Mouse (Mus musculus): ENCODE measurements around the gene Rpe.
"Not testable (repeated sequence)": the region's sequence is repeated elsewhere in the genome, so short reads cannot be mapped to it uniquely, and the experiment has no call there.

Gene Rpe

DNA sequence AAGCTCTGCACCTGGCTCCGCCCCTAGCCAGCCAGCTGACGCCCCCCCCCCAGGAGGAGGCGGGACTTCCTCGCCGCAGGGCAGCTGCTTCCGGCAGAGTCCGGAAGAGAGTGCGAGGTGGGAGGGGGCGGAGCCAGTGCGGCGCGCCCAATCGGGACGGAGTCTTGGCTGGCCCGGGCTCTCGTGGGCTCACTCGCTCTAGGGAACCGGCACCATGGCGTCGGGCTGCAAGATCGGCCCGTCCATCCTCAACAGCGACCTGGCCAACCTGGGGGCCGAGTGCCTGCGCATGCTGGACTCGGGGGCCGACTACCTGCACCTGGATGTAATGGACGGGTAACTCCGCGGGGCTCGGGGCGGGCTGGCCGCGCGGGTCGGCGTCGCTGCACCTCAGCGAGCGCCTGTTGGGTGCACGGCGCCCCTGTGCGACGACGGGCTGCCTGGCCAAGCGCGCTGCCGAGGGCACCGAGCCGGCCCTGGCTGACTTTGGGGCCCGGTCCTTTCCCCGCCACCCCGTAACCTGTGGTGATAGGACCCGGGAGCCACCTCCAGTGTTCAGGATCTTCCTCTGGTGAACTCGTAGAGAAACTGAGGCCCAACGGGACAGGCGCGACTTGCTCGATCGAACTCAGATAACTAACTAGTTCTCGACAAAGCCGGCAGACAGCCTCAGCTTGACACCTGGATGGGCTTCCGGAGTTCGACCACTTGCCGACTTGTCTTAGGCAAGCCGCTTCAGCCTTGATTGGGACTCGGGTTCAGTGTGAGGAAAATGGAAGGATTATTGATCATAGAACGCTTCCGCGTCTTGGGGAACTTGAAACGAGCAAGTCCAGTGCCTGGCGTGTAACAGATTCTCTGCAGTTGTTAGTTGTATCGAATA lies at the start of gene Rpe:
Gene Rpe, plus strand, starts transcription at position 139 of the 883 bp plus-strand sequence.
- DNase-seq, result peak; percentile 93 to 95

DNA sequence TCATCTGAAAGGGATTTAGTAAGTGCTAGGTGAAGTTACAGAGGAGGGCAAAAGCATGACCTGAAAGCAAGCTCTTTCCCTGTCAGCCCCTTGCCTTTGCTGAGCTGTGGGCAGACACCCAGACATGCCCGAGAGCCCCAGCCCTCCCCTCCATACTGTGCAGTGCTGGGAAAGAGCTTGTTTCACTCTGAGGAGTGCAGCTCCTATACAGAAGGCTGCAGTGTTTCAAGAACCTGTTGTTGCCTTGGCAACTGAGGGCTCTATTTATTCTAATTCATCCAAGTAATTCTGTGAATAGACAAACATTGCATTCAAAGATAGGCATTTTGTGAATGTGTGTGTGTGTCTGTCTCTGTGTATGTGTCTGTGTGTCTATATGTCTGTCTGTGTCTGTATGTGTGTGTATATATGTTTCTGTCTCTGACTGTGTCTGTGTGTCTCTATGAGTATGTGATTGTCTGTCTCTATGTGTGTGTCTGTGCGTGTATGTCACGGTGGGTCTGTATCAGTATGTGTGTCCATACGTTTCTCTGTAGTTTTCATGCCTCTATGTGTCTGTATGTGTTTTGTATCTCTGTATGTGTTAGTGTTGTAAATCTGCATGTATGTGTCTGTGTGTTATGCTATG lies 45.4 kb upstream of the Rpe start:
- no peak for DNase-seq

DNA sequence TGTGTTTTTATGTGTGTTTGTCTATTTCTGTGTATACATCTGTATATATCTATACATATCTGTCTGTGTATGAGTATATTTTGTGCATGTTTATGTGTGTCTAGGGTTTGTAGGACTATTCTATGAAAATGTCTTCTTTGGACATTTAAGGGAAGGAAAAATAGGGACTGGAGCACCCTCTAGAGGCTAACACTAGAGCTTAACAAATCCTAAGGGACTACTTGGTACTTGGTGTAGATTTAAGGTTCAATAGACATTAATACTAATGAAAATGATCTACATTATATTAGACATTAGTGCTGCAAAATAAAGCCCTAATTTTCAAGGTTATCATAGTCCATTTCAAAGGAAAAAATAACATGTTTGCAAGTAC lies 44.9 kb upstream of the Rpe start:
- no peak for DNase-seq

DNA sequence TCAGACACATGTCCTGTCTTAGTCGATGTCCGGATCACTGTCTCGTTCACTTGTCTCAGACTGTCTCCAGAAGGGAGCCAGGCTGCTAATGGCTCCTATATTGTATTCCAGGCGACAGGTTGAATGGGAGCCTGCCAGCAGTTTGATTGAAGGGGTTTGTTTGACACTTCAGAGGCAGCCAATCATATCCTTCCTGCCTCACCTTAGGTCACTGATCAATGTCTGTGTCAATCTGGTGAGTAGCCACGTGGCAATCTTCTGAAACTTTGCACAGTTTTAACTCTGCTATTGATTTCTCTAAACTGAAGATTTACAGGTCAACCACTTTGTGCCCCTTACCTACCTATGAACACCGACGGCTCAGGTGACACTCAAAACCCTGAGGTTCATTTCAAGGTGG lies 29.2 kb upstream of the Rpe start:
- DNase-seq, result no peak

DNA sequence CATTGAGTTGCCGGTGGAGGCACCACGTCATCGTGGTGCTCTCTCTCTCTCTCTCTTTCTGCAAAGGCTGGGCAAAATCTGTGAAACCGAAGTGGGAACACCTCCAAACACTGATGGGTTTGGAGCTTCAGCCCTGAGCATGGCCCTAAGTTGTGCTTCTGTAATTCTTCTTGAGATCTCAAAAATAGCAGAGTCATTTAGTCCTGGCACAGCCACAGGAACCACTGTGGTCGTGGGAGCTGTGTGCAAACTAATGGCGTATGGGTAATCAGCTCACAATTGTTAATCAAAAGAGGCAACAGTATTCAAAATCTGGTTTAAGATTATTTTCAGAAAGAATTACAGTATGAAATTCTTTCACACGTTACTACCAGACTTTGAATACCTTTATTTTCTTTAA lies 27.8 kb upstream of the Rpe start:
- DNase-seq, result no peak

DNA sequence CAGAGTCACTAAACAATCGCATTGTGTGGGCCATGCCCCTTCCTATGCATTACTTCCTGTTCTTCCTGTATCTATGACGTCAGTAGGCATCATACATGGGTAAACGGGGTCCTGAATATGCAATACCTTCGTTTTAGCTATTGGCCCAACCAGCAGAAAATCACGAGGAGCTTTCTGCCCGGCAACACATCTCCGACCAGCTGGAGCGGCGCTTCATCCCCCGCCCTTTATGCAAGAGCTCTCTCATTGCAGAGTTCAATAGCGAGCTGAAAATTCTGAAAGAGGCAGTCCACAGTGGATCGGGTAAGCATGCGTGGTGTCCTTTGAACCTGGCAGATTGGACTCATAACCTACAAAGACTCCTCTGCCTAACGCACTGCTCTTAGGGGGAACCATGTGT lies 22.7 kb upstream of the Rpe start:
- DNase-seq, result no peak

DNA sequence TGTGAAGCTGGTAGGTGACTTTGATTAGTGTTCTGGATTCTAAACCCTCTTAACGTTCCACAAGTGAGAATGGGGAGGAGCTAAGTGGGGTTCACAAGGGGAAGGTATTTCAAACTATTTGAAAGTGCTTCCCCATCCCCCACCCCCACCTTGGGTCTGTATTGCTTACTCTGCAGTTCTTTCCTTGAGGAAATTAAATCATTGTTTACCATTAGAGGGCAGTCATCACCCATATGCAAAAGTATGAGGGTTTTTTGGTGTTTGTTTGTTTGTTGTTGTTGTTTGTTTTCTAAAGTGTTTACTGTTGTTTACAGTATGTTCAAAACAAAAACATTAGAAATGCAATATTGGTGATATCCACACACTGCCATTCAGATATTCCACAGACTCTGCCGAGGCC lies 22.0 kb upstream of the Rpe start:
- DNase-seq, result no peak

DNA sequence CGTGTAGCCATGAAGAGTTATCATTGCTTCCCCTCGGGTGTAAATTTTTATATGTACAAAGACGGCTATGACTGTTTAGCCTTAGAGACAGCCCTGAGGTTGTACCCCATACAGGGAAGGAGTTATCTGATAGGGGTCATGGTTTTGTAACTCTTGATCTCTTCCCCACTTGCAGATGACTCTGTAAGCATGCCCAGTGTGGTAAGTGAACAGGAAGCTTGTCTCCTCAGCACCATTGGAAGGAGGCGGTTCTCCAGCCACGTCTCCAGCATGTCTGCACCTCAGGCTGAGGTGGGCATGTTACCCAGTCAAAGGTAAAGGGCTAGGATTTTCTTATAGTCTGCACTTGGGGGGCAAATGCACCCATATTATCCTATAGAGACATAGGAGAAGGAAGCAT lies 17.7 kb upstream of the Rpe start:
- DNase-seq, result no peak

DNA sequence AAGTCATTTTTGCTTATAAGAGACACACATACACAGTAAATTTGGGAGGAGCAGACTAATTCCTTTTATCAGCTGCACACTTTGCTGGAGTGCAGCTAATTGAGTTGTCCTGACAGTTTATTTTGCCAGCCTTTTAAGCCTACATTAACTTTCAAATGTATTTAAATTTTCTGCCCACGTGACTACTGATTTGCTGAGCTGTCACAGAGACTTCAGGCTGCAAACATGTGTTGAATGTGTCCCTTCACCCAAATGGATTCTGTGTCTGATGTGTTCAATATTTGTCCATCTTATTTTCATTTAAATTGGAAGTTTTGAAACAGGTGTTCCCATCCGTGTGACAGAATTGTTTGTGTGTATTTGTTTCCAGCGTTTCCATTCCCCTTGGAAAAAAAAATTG lies 8.9 kb upstream of the Rpe start:
- no peak for DNase-seq

DNA sequence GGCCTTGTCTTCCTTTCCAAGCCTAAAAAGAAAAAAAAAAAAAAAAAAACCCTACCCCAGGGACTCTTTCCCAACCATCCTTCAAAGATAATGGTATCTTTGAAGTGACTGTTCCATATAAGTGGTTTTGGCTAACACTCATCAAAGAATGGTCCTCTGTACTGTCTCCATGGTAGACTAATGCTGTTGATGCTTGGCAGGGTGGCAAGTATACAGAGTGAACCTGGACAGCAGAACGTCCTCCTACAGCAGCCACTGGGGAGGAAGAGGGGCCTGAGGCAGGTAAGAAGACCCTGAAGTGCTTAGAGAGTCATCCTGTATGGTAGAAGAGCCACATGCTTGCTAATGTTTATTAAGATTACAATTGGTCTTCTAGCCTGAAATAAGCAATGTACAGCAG lies 8.3 kb upstream of the Rpe start:
- no peak for DNase-seq

DNA sequence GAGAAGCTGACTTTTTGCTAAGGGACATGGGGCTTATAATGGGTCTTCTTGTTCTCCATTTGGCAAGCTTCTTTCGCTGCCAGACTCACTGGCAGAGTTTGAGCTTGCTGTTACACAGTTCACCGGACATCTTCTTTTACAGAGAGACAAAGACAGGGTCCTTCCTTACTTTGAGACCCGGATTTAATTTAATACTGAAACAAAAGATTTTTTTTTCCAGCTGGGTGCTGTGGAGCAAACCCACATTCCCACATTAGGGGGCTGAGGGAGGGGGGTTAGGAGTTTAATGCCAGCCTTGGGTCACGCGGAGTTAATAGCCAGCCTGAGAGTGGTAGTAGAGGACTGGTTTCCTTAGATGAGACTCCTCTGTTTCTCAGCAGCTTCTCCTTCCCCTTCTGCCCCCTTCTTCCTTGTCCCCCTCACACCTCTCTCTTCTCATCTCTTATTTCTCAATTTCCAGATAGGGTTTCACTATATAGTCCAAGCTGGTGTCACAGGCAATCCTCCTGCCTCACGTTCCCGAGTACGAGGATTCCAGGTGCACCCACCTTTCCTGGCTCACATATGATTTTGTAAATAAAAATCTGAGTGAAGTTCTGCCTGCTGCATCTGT lies 7.7 kb upstream of the Rpe start:
- DNase-seq, result no peak

DNA sequence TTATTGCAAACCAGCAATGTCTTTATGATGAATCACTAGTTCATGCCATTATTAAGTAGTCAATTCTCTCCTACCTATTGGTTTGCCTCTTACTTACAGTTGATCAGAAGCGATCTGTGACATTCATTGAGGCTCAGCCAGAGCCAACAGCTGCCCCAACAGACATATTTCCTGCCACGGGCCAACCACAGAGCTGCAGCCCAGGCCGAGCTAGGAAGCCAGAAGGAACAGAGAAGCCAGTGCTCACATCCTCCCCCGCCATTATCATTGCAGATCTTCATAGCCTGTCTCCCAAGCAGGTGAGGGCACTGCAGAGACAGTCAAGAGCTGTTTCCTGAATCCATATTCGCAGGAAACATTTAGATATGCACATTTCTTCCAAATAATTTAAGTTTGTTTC lies 6.4 kb upstream of the Rpe start:
- peak; percentile 10 to 26 for DNase-seq

DNA sequence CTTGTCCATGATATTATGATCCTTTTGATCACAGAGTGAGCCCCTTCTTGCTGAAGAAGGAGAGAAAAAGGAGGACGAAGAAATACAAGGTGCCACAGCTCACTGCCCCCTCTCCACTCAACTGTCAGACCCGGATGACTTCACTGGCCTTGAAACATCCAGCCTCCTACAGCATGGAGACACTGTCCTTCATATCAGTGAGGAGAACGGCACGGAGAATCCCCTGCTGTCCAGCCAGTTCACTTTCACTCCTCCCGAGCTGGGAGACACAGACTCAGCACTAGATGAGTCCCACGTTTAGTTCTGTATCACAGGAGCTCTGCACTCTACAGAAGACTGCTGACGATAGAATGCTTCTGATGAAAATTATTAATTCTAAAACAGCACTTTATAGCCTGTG lies 5.3 kb upstream of the Rpe start:
- DNase-seq, result no peak

DNA sequence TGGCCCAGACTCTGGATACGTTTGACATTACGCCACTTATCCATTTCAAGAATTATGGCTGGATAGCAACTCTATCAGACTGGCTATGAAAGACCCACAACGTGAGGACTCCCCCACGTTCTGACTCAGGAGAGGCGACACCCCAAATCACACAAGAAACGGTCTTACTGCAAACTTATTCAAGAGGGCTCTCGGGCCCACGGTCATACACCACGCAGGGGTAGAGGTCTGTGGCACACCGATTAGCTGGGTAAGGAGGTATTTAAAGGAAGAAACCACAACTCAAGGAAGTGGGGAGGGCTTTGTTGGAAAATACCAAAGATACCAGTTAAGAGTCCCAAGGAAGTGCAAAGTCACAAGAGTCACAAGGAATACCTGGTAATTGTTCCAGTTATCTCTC lies 1.0 kb upstream of the Rpe start:
- not testable (repeated sequence) for DNase-seq

DNA sequence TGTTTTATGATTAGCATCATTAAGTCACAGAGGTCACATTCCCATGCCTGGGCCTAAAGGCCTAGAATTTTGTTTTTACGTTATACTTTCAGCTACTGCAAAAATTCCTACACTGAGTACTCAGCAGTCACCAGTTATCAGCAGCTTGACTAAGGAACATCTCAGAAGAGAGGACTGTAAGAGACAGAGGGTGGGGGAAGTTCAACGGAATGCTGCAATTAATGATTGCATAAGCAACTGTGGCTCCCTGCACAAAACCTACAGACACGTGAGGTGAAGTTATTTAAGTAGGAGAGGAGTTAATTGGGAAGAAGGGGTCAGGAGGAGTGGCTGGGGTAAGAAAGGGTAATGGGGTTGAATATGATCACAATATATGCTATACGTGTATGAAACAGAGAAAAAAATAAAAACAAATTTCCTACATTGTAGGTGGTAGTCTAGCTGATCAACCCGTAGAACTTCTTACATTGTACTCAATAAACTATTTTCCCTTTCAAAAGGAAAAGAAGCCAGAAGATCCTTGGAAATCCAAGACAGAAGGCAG lies 410 bp upstream of the Rpe start:
- DNase-seq, result no peak

DNA sequence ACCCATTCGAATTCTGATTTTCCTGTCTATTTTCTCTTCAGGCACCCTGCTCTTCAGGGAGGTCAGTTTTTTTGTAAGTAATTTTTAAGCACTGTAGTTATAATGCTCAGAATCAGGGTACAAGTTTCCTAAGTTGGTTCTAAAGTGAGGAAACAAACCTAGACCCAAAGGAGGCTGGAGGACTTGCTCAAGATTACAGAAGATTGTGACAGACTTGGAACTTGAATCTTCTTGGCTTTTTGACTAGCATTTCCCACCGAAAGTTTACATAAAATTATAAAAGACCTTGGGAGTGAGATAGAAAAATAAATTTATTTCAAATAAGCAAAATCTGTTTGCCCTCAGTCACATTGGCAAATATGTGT lies 927 bp downstream of the Rpe start:
- DNase-seq, result no peak

DNA sequence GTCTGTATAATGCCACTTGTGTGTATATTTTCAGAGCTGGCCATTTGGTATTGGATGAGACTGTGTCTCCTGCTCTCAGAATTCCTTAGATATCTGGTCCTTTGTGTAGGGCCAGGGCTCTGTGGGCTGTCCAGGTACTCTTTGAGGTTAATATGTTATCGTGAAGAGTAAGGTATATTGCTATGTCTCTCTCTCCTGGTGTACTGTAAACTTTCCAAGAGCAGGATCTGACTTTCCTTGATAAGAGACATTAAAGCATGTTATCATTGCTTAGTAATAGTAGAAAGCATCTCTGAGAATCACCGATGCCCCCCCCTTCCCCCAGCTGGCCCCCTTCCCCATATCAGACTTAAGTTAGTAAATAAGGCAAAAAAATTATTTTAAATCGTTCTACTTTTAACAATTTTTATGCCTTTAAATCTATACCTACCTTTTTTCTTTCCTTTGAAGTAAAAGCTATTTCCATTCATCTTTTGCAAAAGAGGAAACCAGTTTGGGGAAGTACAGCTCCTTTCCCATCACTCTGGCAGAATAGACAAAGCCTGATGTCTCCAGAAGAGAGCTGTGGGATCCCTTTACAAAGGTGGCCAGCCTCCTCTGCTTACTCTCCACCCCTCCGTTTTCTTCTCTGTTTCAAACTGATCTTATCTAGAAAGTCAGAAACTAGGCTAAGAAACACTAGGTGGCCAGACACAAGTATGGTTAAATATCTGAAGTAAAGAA lies 2.2 kb downstream of the Rpe start:
- DNase-seq, result no peak

DNA sequence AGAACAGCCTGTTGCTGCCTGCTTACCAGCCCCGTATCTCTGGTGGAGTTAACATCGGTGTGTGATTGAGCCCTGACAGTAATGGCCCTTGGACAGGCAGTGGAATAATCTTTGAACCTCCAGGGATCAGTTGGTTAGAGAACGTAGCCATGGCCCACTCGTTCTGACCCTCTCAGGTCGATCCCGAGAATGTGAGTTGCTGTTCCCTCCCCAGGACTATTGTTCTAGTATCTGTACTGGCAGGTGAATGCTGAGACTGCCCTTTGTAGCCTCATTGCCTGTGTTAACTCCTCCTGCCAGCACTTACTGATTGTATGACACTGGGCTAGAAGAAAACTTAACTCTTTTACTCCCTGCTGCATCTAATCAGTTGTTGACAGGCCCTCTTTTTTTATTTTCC lies 3.9 kb downstream of the Rpe start:
- DNase-seq, result no peak

DNA sequence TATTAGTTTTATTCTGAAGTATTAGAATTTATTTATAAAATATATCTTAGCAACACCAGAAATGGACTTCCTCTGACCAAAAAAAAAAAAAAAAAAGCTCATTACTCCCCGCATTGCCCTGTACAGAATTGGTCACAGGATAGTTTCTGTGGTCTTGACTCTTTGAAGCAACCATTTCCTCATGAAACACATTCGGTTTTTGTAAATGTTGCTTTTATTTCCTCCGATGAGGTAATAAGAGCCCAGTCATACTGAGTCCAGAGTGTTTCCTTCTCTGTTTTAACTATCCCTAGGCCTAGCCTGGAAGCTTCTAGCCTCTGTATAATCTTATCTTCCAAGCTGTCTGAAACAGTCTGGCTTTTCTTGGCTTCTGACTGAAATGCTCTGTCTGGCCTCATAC lies 12.2 kb downstream of the Rpe start:
- DNase-seq, result no peak

DNA sequence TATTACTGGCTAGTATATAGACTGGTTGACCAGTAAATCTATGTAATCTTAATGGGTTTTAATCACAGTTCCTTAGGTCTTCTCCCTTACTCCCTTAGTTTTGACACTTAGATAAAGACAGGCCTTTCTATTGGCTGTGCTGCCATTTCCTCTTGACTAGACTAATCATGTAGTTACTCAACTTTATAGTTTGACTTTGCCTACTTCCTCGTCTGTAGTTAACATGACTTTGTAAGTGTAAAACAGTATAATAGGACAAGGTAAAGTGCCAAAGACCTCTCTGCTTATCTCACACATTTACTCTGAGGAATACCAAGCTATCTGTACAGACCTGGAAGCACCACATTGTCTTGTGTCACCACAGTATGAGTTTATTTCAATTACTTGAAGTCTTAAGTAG lies 29.9 kb downstream of the Rpe start:
- DNase-seq, result no peak

DNA sequence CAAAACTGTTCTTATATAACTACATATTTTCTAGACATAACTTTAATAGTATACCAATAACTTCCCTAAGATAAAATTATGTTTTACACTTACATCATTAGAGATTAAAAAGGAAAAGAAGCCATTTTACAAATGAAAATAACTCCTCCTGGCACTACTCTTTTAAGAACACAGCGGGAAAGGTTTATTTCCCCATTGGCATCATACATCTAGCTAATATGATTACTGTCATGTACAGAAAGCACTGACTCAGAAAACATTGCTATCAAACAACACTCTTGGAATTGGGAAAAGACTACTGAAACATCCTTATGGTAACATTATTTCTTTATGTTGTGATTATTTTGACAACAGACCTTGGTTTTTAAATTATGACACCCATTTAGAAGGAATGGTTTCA lies 68.1 kb downstream of the Rpe start:
- no peak for DNase-seq

Measured in thymus, postnatal 36 days (tissue).